Mouse (Mus musculus) MEL (cell line): ENCODE measurements around the gene Prlh.

Experiments used
- CTCF ChIP-seq, 3 experiments: IDR thresholded peaks in 2 of 3; conservative IDR thresholded peaks in 1 of 3; 2 replicates each; pipeline ENCODE4 v1.5.1; 2011 to 2012; ENCODE audit warnings: low read length in 3 of 3, low read depth in 2 of 3, mild to moderate bottlenecking in 2 of 3, improper control_type of control experiment in 1 of 3, inconsistent platforms in 1 of 3, mixed read lengths in 1 of 3, moderate library complexity in 1 of 3; ENCODE audit not compliant: control insufficient read depth in 1 of 3, insufficient read depth in 1 of 3, poor library complexity in 1 of 3, severe bottlenecking in 1 of 3
- GABPA ChIP-seq: IDR thresholded peaks from 2 replicates; pipeline ENCODE4 v1.6.1; 2012; ENCODE audit warnings: low read depth, mild to moderate bottlenecking, inconsistent platforms, low read length, improper control_type of control experiment, moderate library complexity
- GATA1 ChIP-seq: IDR thresholded peaks from 2 replicates; pipeline ENCODE4 v1.6.1; 2011; ENCODE audit warnings: low read depth, low read length, improper control_type of control experiment
- MAX ChIP-seq: IDR thresholded peaks from 2 replicates; pipeline ENCODE4 v1.6.1; 2011; ENCODE audit warnings: low read length, improper control_type of control experiment
- MYC ChIP-seq: IDR thresholded peaks from 2 replicates; pipeline ENCODE4 v1.6.1; 2011; ENCODE audit warnings: low read depth, mild to moderate bottlenecking, low read length, improper control_type of control experiment, moderate library complexity
- NRF1 ChIP-seq: IDR thresholded peaks from 2 replicates; pipeline ENCODE4 v1.6.1; 2014; ENCODE audit warnings: low read depth, mild to moderate bottlenecking, inconsistent platforms, low read length, improper control_type of control experiment, moderate library complexity; ENCODE audit not compliant: poor library complexity, insufficient read depth, severe bottlenecking
- POLR2A ChIP-seq, 2 experiments: IDR thresholded peaks; 2 replicates each; pipeline ENCODE4 v1.6.1; 2011 to 2012; ENCODE audit warnings: low read length in 2 of 2, mild to moderate bottlenecking in 2 of 2, control low read depth in 1 of 2, improper control_type of control experiment in 1 of 2, low read depth in 1 of 2, moderate library complexity in 1 of 2; ENCODE audit not compliant: control insufficient read depth in 1 of 2, insufficient read depth in 1 of 2, poor library complexity in 1 of 2
- POLR2AphosphoS2 ChIP-seq: IDR thresholded peaks from 2 replicates; pipeline ENCODE4 v1.6.1; 2011; ENCODE audit warnings: low read length, improper control_type of control experiment
- SMC3 ChIP-seq: IDR thresholded peaks from 2 replicates; pipeline ENCODE4 v1.6.1; 2011; ENCODE audit warnings: low read depth, low read length, improper control_type of control experiment
- UBTF ChIP-seq: IDR thresholded peaks from 2 replicates; pipeline ENCODE4 v1.6.1; 2012; ENCODE audit warnings: low read depth, mild to moderate bottlenecking, inconsistent platforms, low read length, improper control_type of control experiment, moderate library complexity, borderline replicate concordance; ENCODE audit not compliant: insufficient read depth
- USF1 ChIP-seq: IDR thresholded peaks from 2 replicates; pipeline ENCODE4 v1.6.1; 2014; ENCODE audit warnings: low read depth, mild to moderate bottlenecking, inconsistent platforms, low read length, improper control_type of control experiment, moderate library complexity
- ZC3H11A ChIP-seq: IDR thresholded peaks from 2 replicates; pipeline ENCODE4 v1.6.1; 2012; ENCODE audit warnings: low read depth, mild to moderate bottlenecking, inconsistent platforms, low read length, improper control_type of control experiment

- TF ChIP-seq CTCF (IDR thresholded peaks at IDR 0.05 in 2 of 3, conservative IDR thresholded peaks at IDR 0.05 in 1 of 3; ENCODE audit: control insufficient read depth in 1 of 3, insufficient read depth in 1 of 3, low read depth in 2 of 3, low read length in 3 of 3, poor library complexity in 1 of 3, severe bottlenecking in 1 of 3) (no peak), MYC (no peak), GABPA (no peak), POLR2A (IDR thresholded peaks at IDR 0.05; ENCODE audit: control insufficient read depth in 1 of 2, insufficient read depth in 1 of 2, low read depth in 1 of 2, low read length in 2 of 2, poor library complexity in 1 of 2) (no peak), USF1 (no peak), POLR2AphosphoS2 (no peak), NRF1 (no peak), SMC3 (no peak), ZC3H11A (no peak), GATA1 (no peak), MAX (no peak), UBTF (no peak)
Measured at GRCm38 (mm10) chr1:90962526-90962925, 9.6 kb downstream of the Prlh start.
